Mouse (Mus musculus) spleen, postnatal 4 days (tissue): ENCODE measurements around the gene F13b.

Experiments
- DNase-seq, 2 experiments: peaks; one replicate each; pipeline ENCODE4 v3.0.0; 2022; ENCODE audit warnings: low spot score in 2 of 2

Gene F13b

GRCm38 (mm10) chr1:139501258-139501752, at the start of gene F13b:
TSS of gene F13b (plus strand) at chr1:139501702.
- DNase-seq, result no peak

- peak; percentile 91 to 92 for DNase-seq
Measured at GRCm38 (mm10) chr1:139454340-139455225, 46.9 kb upstream of the F13b start, which contains the start of gene Aspm. TSS of gene Aspm (plus strand) at chr1:139454772.

- DNase-seq, result peak in 1 of 2 experiments; percentile 59
Measured at GRCm38 (mm10) chr1:139455226-139455869, 46.2 kb upstream of the F13b start.

GRCm38 (mm10) chr1:139460807-139461206, 40.7 kb upstream of the F13b start:
- no peak for DNase-seq

GRCm38 (mm10) chr1:139465936-139466335, 35.6 kb upstream of the F13b start:
- DNase-seq, result no peak

- DNase-seq, result no peak
Measured at GRCm38 (mm10) chr1:139478898-139479297, 22.6 kb upstream of the F13b start.

- DNase-seq, result no peak
Measured at GRCm38 (mm10) chr1:139480246-139480645, 21.3 kb upstream of the F13b start.

- DNase-seq, result no peak
Measured at GRCm38 (mm10) chr1:139481146-139481545, 20.4 kb upstream of the F13b start.

- no peak for DNase-seq
Measured at GRCm38 (mm10) chr1:139494630-139495029, 6.9 kb upstream of the F13b start.

GRCm38 (mm10) chr1:139495408-139495807, 6.1 kb upstream of the F13b start:
- DNase-seq, result no peak

- DNase-seq, result no peak
Measured at GRCm38 (mm10) chr1:139496212-139496611, 5.3 kb upstream of the F13b start.

GRCm38 (mm10) chr1:139499751-139500150, 1.8 kb upstream of the F13b start:
- no peak for DNase-seq

GRCm38 (mm10) chr1:139514556-139514955, 13.1 kb downstream of the F13b start:
- no peak for DNase-seq

GRCm38 (mm10) chr1:139548536-139548935, 47.0 kb downstream of the F13b start:
- no peak for DNase-seq

- no peak for DNase-seq
Measured at GRCm38 (mm10) chr1:139551311-139551710, 49.8 kb downstream of the F13b start.

GRCm38 (mm10) chr1:139560024-139560423, 58.5 kb downstream of the F13b start, which contains the start of gene Cfhr1:
TSS of gene Cfhr1 (minus strand) at chr1:139560272.
- DNase-seq, result no peak
